Mouse (Mus musculus): Measurements from ENCODE around the gene Sbsn.

DNA sequence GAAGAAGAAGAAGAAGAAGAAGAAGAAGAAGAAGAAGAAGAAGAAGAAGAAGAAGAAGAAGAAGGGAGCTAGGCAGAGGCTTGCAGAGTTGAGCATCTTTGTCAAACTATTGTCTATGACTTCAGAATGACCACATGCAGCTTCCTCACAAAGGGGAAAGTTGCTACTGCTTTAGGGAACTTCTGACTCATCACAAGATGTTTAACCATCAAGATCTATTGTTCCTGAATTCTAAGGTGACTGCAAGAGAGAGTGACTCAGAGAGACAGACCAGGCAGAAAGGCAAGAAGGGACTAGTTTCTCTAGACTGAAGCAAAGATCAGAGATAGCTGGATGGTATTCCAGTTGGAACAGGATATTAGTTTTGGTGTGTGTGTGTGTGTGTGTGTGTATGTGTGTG lies 43.6 kb downstream of the Sbsn start:
- TF ChIP-seq CTCF (IDR thresholded peaks at IDR 0.05; ENCODE audit: low read depth), result no peak
- TF ChIP-seq EP300 (IDR thresholded peaks at IDR 0.05; ENCODE audit: low read depth), result no peak

Data from liver, postnatal 0 days (tissue).